Mouse (Mus musculus): Measurements from ENCODE around the gene Tmem175.

DNA sequence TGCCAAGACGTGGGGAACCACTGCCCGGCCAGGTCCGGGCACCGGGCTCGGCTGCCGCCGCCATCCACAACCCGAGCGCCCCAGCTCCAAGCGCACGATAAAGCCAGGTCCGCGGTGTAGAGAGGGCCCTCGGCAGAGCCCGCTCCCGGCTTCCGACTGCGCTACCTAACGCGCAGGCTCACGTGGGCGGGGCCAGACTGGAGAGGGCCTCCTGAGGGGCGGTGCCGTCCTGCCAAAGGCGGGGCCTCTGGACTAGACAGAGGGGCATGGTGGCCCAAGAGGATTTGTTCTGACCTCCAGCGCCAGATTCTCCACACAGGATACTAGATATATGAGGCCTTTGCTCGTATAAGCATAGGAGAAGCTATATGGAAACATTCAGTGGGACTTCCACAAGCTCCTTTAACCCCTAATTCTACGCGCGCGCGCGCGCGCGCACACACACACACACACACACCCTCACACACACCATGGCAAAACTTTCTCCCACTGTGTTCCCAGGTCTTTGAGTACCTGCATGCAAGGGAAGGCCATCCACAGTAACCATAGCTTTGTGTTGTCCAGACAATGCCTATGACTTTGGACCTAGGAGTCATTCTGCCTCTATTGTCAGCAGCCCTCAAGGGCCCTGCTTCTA lies 31.2 kb downstream of the Tmem175 start:
- peak; percentile 78; the same call in 1 of the 2 replicates for TF ChIP-seq POLR2A (IDR thresholded peaks at IDR 0.05; ENCODE audit: insufficient read depth, low read depth, low read length)
- no peak for TF ChIP-seq CTCF (IDR thresholded peaks at IDR 0.05)
- TF ChIP-seq EP300 (IDR thresholded peaks at IDR 0.05; ENCODE audit: insufficient read depth, low read depth, low read length): no peak

Measured in heart, adult 2 months (tissue).